Comparison of ENCODE assay signal across 20 mouse cellular contexts in the genomic region with DNA sequence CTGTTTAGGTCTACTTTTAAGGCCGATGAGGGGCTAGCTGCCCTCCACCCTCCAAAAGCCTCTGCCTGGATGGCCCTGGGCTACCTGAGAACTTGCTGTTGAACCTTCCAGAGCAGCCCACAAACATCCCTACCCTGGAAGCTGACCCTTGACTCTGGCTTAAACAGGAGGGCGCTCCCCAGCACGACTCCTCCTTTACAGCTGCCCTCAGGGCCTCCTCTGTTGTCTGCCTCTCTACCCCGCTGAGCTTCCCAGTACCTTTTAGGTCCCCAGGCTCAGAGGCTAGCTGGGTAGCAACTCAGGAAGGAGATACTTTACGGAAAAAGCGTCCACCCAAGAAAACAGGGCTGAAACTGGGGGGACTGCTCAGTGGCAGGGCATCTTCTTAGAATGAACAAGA. TPM values are rescaled to one million over a fixed set of nuclear protein-coding genes. Genes with fewer than 3 reads are reported as not detected.
DNase-seq lines count a peak whose midpoint lies in the region; ATAC-seq and TF ChIP-seq lines count a peak whose summit lies in the region.
"Had no signal": no experiment of that assay in that cellular context is flagged by ENCODE, and none has a peak within 500 bp of the region (broad histone marks: within the 10 kb centered on the region; RNA-seq: fewer than 3 reads in every experiment).

No protein-coding gene starts in this region.

- no peak overlapping the region for H3K4me3 ChIP-seq in forebrain, embryonic 10.5 days
- no peak overlapping the region for H3K4me3 ChIP-seq in forebrain, embryonic 15.5 days
- H3K4me3 ChIP-seq in heart, embryonic 16.5 days (ENCODE audit: low read length): no peak overlapping the region
- H3K4me3 ChIP-seq in midbrain, embryonic 11.5 days (ENCODE audit: low read depth, low read length): no peak overlapping the region
- H3K4me3 ChIP-seq in midbrain, embryonic 15.5 days: no peak overlapping the region
- no peak overlapping the region for H3K4me3 ChIP-seq in liver, postnatal 0 days (ENCODE audit: low read depth, low read length)
- H3K4me3 ChIP-seq: embryonic facial prominence, embryonic 15.5 days; limb, embryonic 12.5 days; neural tube, embryonic 13.5 days; stomach, embryonic 15.5 days had no signal

- peak overlapping the region; percentile 67 for H3K27ac ChIP-seq in forebrain, embryonic 10.5 days
- no peak overlapping the region for H3K27ac ChIP-seq in forebrain, embryonic 15.5 days (replicated peaks)
- no peak overlapping the region for H3K27ac ChIP-seq in heart, embryonic 16.5 days (ENCODE audit: low read length)
- H3K27ac ChIP-seq in midbrain, embryonic 11.5 days (ENCODE audit: low read depth, low read length): no peak overlapping the region
- no peak overlapping the region for H3K27ac ChIP-seq in midbrain, embryonic 15.5 days
- peak overlapping the region; percentile 57 for H3K27ac ChIP-seq in liver, postnatal 0 days (ENCODE audit: low read depth)
- H3K27ac ChIP-seq: embryonic facial prominence, embryonic 15.5 days; limb, embryonic 12.5 days; neural tube, embryonic 13.5 days; stomach, embryonic 15.5 days had no signal

- H3K36me3 ChIP-seq in forebrain, embryonic 10.5 days (replicated peaks): no peaks in the 10 kb centered on the region
- H3K36me3 ChIP-seq in forebrain, embryonic 15.5 days: no peaks in the 10 kb centered on the region
- H3K36me3 ChIP-seq in heart, embryonic 16.5 days (ENCODE audit: control insufficient read depth, insufficient read depth): no peaks in the 10 kb centered on the region
- no peaks in the 10 kb centered on the region for H3K36me3 ChIP-seq in midbrain, embryonic 11.5 days (ENCODE audit: control insufficient read depth, insufficient read depth, low read length)
- no peaks in the 10 kb centered on the region for H3K36me3 ChIP-seq in midbrain, embryonic 15.5 days (replicated peaks)
- H3K36me3 ChIP-seq in liver, postnatal 0 days (replicated peaks; ENCODE audit: insufficient read depth, low read length): no peaks in the 10 kb centered on the region
- H3K36me3 ChIP-seq: embryonic facial prominence, embryonic 15.5 days; limb, embryonic 12.5 days; neural tube, embryonic 13.5 days; stomach, embryonic 15.5 days had no signal

- no peak overlapping the region for H3K9ac ChIP-seq in forebrain, embryonic 15.5 days (replicated peaks)
- H3K9ac ChIP-seq in heart, embryonic 16.5 days (ENCODE audit: low read length): peak overlapping the region; percentile 10; the same call in 1 of the 2 replicates
- no peak overlapping the region for H3K9ac ChIP-seq in midbrain, embryonic 11.5 days (ENCODE audit: low read length)
- H3K9ac ChIP-seq in midbrain, embryonic 15.5 days: no peak overlapping the region
- 0 out of 2 replicates have a peak overlapping the region, but pooled peaks have one; percentile 11 for H3K9ac ChIP-seq in liver, postnatal 0 days (replicated peaks)
- H3K9ac ChIP-seq: embryonic facial prominence, embryonic 15.5 days; limb, embryonic 12.5 days; neural tube, embryonic 13.5 days; stomach, embryonic 15.5 days had no signal

- no peak overlapping the region for H3K4me2 ChIP-seq in forebrain, embryonic 15.5 days (replicated peaks)
- H3K4me2 ChIP-seq in heart, embryonic 16.5 days (ENCODE audit: low read depth, low read length): no peak overlapping the region
- no peak overlapping the region for H3K4me2 ChIP-seq in midbrain, embryonic 11.5 days
- no peak overlapping the region for H3K4me2 ChIP-seq in midbrain, embryonic 15.5 days
- peak overlapping the region; percentile 26; the same call in 1 of the 2 replicates for H3K4me2 ChIP-seq in liver, postnatal 0 days (ENCODE audit: low read depth, low read length)
- H3K4me2 ChIP-seq: embryonic facial prominence, embryonic 15.5 days; limb, embryonic 12.5 days; neural tube, embryonic 13.5 days; stomach, embryonic 15.5 days had no signal

- no peak for DNase-seq in forebrain, embryonic 10.5 days (ENCODE audit: extremely low spot score, low spot score)
- DNase-seq in heart, adult 8-10 months (ENCODE audit: low spot score): no peak
- DNase-seq in midbrain, embryonic 11.5 days (ENCODE audit: low spot score, missing footprints): peak; percentile 87
- DNase-seq in liver, postnatal 0 days: no peak
- DNase-seq in left cerebral cortex, adult 8-10 months (ENCODE audit: low spot score in 2 of 2): no peak
- DNase-seq: adrenal gland, postnatal 25 days; cerebellum, adult 2 months; gastrocnemius, postnatal 36 days; kidney, postnatal 14 days; right cerebral cortex, postnatal 14 days; thymus, adult 2 months had no signal

- TF ChIP-seq CTCF in liver, postnatal 0 days (IDR thresholded peaks at IDR 0.05; ENCODE audit: low read depth): no peak

- H3K4me1 ChIP-seq in forebrain, embryonic 10.5 days: peaks cover 46% of the 10 kb centered on the region
- peaks cover 28% of the 10 kb centered on the region for H3K4me1 ChIP-seq in forebrain, embryonic 15.5 days
- peaks cover 52% of the 10 kb centered on the region for H3K4me1 ChIP-seq in heart, embryonic 16.5 days (ENCODE audit: control insufficient read depth, insufficient read depth, low read length)
- H3K4me1 ChIP-seq in midbrain, embryonic 11.5 days (ENCODE audit: control insufficient read depth, insufficient read depth, low read length): peaks cover 22% of the 10 kb centered on the region
- peaks cover 24% of the 10 kb centered on the region for H3K4me1 ChIP-seq in midbrain, embryonic 15.5 days
- H3K4me1 ChIP-seq in liver, postnatal 0 days (ENCODE audit: insufficient read depth): peaks cover 31% of the 10 kb centered on the region

- no peaks in the 10 kb centered on the region for H3K9me3 ChIP-seq in forebrain, embryonic 10.5 days
- H3K9me3 ChIP-seq in forebrain, embryonic 15.5 days: no peaks in the 10 kb centered on the region
- H3K9me3 ChIP-seq in heart, embryonic 16.5 days (replicated peaks; ENCODE audit: control insufficient read depth, low read length): no peaks in the 10 kb centered on the region
- no peaks in the 10 kb centered on the region for H3K9me3 ChIP-seq in midbrain, embryonic 11.5 days (ENCODE audit: control insufficient read depth, low read length)
- H3K9me3 ChIP-seq in midbrain, embryonic 15.5 days: no peaks in the 10 kb centered on the region
- H3K9me3 ChIP-seq in liver, postnatal 0 days (ENCODE audit: low read length): no peaks in the 10 kb centered on the region
- H3K9me3 ChIP-seq: embryonic facial prominence, embryonic 15.5 days; limb, embryonic 12.5 days; neural tube, embryonic 13.5 days; stomach, embryonic 15.5 days had no signal

- WGBS in forebrain, embryonic 10.5 days: 7% methylated on average over 6 of the region's 6 CpGs
- WGBS in forebrain, embryonic 15.5 days: 37% methylated on average over 6 of the region's 6 CpGs
- WGBS in heart, embryonic 16.5 days: 51% methylated on average over 6 of the region's 6 CpGs
- WGBS in midbrain, embryonic 11.5 days: 15% methylated on average over 6 of the region's 6 CpGs
- 23% methylated on average over 6 of the region's 6 CpGs for WGBS in midbrain, embryonic 15.5 days
- WGBS in liver, postnatal 0 days (ENCODE audit: insufficient replicate concordance): 51% methylated on average over 6 of the region's 6 CpGs

- no peak for TF ChIP-seq EP300 in liver, postnatal 0 days (IDR thresholded peaks at IDR 0.05; ENCODE audit: low read depth)

- no peak for ATAC-seq in forebrain, embryonic 15.5 days (replicated peaks)
- no peak for ATAC-seq in heart, embryonic 16.5 days (replicated peaks; ENCODE audit: extremely low read depth, insufficient read depth, low FRiP score)
- ATAC-seq in midbrain, embryonic 11.5 days (ENCODE audit: low FRiP score): no peak
- no peak for ATAC-seq in midbrain, embryonic 15.5 days (replicated peaks)
- ATAC-seq in liver, postnatal 0 days: no peak
- ATAC-seq: forebrain, embryonic 14.5 days had no signal

- H3K27me3 ChIP-seq in forebrain, embryonic 10.5 days (ENCODE audit: poor library complexity, severe bottlenecking): no peaks in the 10 kb centered on the region
- no peaks in the 10 kb centered on the region for H3K27me3 ChIP-seq in forebrain, embryonic 15.5 days
- no peaks in the 10 kb centered on the region for H3K27me3 ChIP-seq in heart, embryonic 16.5 days (ENCODE audit: control insufficient read depth, insufficient read depth, low read length)
- H3K27me3 ChIP-seq in midbrain, embryonic 11.5 days (ENCODE audit: control insufficient read depth, insufficient read depth, low read length): no peaks in the 10 kb centered on the region
- no peaks in the 10 kb centered on the region for H3K27me3 ChIP-seq in midbrain, embryonic 15.5 days (replicated peaks)
- H3K27me3 ChIP-seq in liver, postnatal 0 days (ENCODE audit: insufficient read depth, low read length): no peaks in the 10 kb centered on the region
- H3K27me3 ChIP-seq: embryonic facial prominence, embryonic 15.5 days; limb, embryonic 12.5 days; neural tube, embryonic 13.5 days; stomach, embryonic 15.5 days had no signal

RNA-seq across cellular contexts. Expression of a gene that starts 15.1 kb away (rescaled TPM):
- 3.0 and 3.5 TPM in 2 replicates for polyA plus RNA-seq in forebrain, embryonic 10.5 days (2016; fragmentation: Nextera tagmentation; extraction: Ambion mirVana)
- polyA plus RNA-seq in forebrain, embryonic 15.5 days (2015; fragmentation: Nextera tagmentation; extraction: Ambion mirVana): 7.4 and 7.9 TPM in 2 replicates
- 7.2 and 8.0 TPM in 2 replicates for polyA plus RNA-seq in heart, embryonic 16.5 days (2015; fragmentation: Nextera tagmentation; extraction: Ambion mirVana)
- 10 to 100 TPM; 14.2 to 17.0 (median 15.0) TPM for total RNA-seq in heart, adult 8-10 months (2022)
- 4.7 and 4.9 TPM in 2 replicates for polyA plus RNA-seq in midbrain, embryonic 11.5 days (2014; fragmentation: Nextera tagmentation; extraction: Ambion mirVana)
- polyA plus RNA-seq in midbrain, embryonic 15.5 days (2015; fragmentation: Nextera tagmentation; extraction: Ambion mirVana): 4.2 and 4.3 TPM in 2 replicates
- 2.7 and 2.8 TPM in 2 replicates for polyA plus RNA-seq in liver, postnatal 0 days (2015; fragmentation: Nextera tagmentation; extraction: Ambion mirVana)
- total RNA-seq in left cerebral cortex, adult 8-10 months (2022): 10 to 100 TPM; 31.4 to 37.6 (median 32.6) TPM

RNA-seq across cellular contexts. Expression of a gene that starts 15.2 kb away (rescaled TPM):
- polyA plus RNA-seq in forebrain, embryonic 10.5 days (2016; fragmentation: Nextera tagmentation; extraction: Ambion mirVana): 3.9 and 4.5 TPM in 2 replicates
- 14.4 and 16.1 TPM in 2 replicates for polyA plus RNA-seq in forebrain, embryonic 15.5 days (2015; fragmentation: Nextera tagmentation; extraction: Ambion mirVana)
- 5.4 and 6.4 TPM in 2 replicates for polyA plus RNA-seq in heart, embryonic 16.5 days (2015; fragmentation: Nextera tagmentation; extraction: Ambion mirVana)
- total RNA-seq in heart, adult 8-10 months (2022): 1 to 10 TPM; 1.9 to 4.7 (median 3.3) TPM
- polyA plus RNA-seq in midbrain, embryonic 11.5 days (2014; fragmentation: Nextera tagmentation; extraction: Ambion mirVana): 4.6 and 4.7 TPM in 2 replicates
- polyA plus RNA-seq in midbrain, embryonic 15.5 days (2015; fragmentation: Nextera tagmentation; extraction: Ambion mirVana): 15.2 and 16.0 TPM in 2 replicates
- polyA plus RNA-seq in liver, postnatal 0 days (2015; fragmentation: Nextera tagmentation; extraction: Ambion mirVana): 45.7 and 55.8 TPM in 2 replicates
- 10 to 100 TPM; 29.5 to 35.7 (median 33.4) TPM for total RNA-seq in left cerebral cortex, adult 8-10 months (2022)
- total RNA-seq: hematopoietic stem cell, adult 5-6 weeks had no signal

Comparison
In these comparisons a context has a peak if more than half of its experiments do, and no peak if none do; other contexts are left out.
1. H3K27ac ChIP-seq: peak in forebrain, embryonic 10.5 days (single experiment) and liver, postnatal 0 days (single experiment); none in forebrain, embryonic 15.5 days (single experiment), heart, embryonic 16.5 days (single experiment), midbrain, embryonic 11.5 days (single experiment) and midbrain, embryonic 15.5 days (single experiment).
2. H3K9ac ChIP-seq: peak in heart, embryonic 16.5 days (single experiment) and liver, postnatal 0 days (single experiment); none in forebrain, embryonic 15.5 days (single experiment), midbrain, embryonic 11.5 days (single experiment) and midbrain, embryonic 15.5 days (single experiment).